Comparison of ENCODE assay signal across 23 mouse cellular contexts in the genomic region with DNA sequence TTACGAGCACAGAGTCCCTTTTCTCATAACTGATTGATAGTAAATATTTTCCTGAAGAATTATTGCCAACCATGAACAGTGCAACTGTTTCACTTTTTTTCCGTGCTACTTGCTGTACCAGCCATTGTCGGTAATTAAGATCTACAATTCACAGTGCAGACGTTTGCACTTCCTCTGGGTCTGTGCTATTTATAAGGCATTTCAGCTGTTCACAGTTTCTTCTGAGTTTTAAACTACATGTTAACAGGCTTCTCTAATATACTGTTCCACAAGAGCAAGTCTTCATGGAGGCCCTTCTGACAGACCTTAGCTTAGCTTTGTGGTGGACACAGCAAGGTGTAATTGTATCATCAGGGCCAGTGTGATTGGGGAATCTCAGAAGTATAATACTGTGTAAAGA.
DNase-seq lines count a peak whose midpoint lies in the region; TF ChIP-seq lines count a peak whose summit lies in the region.
"Had no signal": no experiment of that assay in that cellular context is flagged by ENCODE, and none has a peak within 500 bp of the region (broad histone marks: within the 10 kb centered on the region; RNA-seq: fewer than 3 reads in every experiment).

No protein-coding gene starts in this region.

- DNase-seq in gastrocnemius, adult 2 months: no peak
- DNase-seq in gastrocnemius, postnatal 10 days: no peak
- peak; percentile 15 for DNase-seq in spleen, postnatal 36 days (ENCODE audit: low spot score in 2 of 2)
- no peak for DNase-seq in spleen, postnatal 10 days (ENCODE audit: low spot score in 2 of 2)
- peak; percentile 9 for DNase-seq in naive thymus-derived CD4-positive, alpha-beta T cell, adult 2 months (ENCODE audit: low read depth)
- no peak for DNase-seq in thymus, postnatal 36 days
- DNase-seq: adrenal gland, adult 8-10 months; cerebellum, adult 11 months; cerebellum, adult 9-10 months; cerebellum, postnatal 36 days; gastrocnemius, postnatal 14 days; heart, postnatal 10 days; kidney, adult 9 months; kidney, postnatal 10 days; liver; lung, adult 2 months; lung, postnatal 14 days; retina, postnatal 1 day; right cerebral cortex, postnatal 14 days; thymus, adult 18-20 months had no signal

- intact Hi-C loops in gastrocnemius, adult 2 months (cut with DNase I): loop anchor here (5.0 kb wide), 1 partner anchor 68 kb away; no protein-coding TSS in a partner anchor

- TF ChIP-seq CTCF in gastrocnemius, adult 2 months (IDR thresholded peaks at IDR 0.05): no peak

- no peak overlapping the region; the same call in 1 of the 2 replicates for H3K4me3 ChIP-seq in gastrocnemius, adult 2 months
- H3K4me3 ChIP-seq: midbrain, embryonic 15.5 days had no signal

- peak overlapping the region; percentile 82 for H3K27ac ChIP-seq in gastrocnemius, adult 2 months
- H3K27ac ChIP-seq: liver, embryonic 14.5 days; stomach, postnatal 0 days had no signal

Comparison
In these comparisons a context has a peak if more than half of its experiments do, and no peak if none do; other contexts are left out.
1. DNase-seq: peak in spleen, postnatal 36 days (2 of 2) and naive thymus-derived CD4-positive, alpha-beta T cell, adult 2 months (single experiment); none in gastrocnemius, adult 2 months (single experiment), gastrocnemius, postnatal 10 days (single experiment), spleen, postnatal 10 days (0 of 2) and thymus, postnatal 36 days (0 of 2).